Mouse (Mus musculus) splenic B cell, adult 2 months (primary cell): ENCODE measurements around the gene Parp2.
"Not testable (repeated sequence)": the region's sequence is repeated elsewhere in the genome, so short reads cannot be mapped to it uniquely, and the experiment has no call there.

Experiments
- DNase-seq: peaks from one replicate; pipeline ENCODE4 v3.0.0-alpha.2; 2011; ENCODE audit warnings: low read depth, low spot score
- H3K27me3 ChIP-seq: 2 replicates; pipeline ENCODE4 v1.6.1; 2012; ENCODE audit warnings: mild to moderate bottlenecking, low read length, moderate library complexity, mixed read lengths; ENCODE audit not compliant: control insufficient read depth, poor library complexity, insufficient read depth, severe bottlenecking
- H3K36me3 ChIP-seq: 2 replicates; pipeline ENCODE4 v1.6.1; 2012; ENCODE audit warnings: mild to moderate bottlenecking, low read length, moderate library complexity, mixed read lengths; ENCODE audit not compliant: control insufficient read depth, poor library complexity, insufficient read depth, severe bottlenecking

The Parp2 gene

GRCm38 (mm10) chr14:50802843-50803562 lies 4.6 kb upstream of the Parp2 start:
- H3K36me3 ChIP-seq, result no peaks in the 10 kb centered on the region
- peak; percentile 51 for DNase-seq
- no peaks in the 10 kb centered on the region for H3K27me3 ChIP-seq

DNA sequence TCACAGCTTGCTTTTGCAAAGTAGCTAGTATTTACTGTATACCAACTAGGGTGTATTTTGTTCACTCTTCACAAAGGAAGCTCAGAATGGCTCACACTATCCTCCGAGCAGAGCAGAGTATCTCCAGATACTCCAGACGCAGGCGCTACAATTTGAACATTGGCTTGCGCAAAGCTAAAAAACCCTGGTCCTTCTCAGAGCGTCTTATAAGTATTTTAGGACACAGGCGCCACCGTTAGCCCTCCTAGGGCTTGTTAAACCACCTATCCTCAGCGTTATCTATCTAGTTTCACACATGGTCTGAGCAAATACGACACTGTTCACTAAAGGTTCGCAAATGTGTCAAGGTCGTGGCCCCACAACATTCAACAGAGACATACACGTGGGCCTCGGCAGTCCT lies 3.0 kb upstream of the Parp2 start:
- DNase-seq, result no peak
- H3K27me3 ChIP-seq, result no peaks in the 10 kb centered on the region
- H3K36me3 ChIP-seq, result no peaks in the 10 kb centered on the region

DNA sequence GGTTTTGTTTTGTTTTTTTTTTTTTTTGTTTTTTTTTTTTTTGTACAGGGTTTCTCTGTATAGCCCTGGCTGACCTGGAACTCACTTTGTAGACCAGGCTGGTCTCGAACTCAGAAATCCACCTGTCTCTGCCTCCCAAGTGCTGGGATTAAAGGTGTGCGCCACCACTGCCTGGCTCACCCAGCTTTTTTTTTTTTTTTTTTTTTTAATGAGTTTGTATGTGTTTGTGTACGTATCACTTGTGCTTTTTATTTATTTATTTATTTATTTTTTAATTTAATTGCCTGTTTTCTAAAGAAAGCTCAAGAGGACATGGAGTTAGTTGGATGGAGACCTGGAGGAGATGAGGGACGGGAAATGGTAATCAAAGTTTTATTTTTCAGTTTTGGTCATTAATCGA lies 1.2 kb upstream of the Parp2 start:
- not testable (repeated sequence) for H3K36me3 ChIP-seq, H3K27me3 ChIP-seq, DNase-seq

DNA sequence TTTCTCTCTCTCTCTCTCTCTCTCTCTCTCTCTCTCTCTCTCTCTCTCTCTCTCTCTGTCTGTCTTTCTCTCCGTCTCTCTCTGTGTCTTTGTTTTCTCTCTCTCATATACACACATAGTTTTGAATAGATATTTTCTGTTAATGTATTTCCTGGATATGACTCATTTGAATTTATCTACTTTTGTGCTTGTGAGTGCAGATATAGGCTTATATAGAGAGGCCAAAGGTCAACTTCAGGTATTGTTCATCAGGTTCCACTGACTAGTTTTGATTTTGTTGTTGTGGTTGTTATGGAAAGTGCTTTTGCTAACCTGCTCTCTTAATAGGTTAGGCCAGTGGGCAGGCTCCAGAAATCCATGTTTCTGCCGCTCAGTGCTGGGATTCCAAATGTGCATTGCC lies 5.4 kb downstream of the Parp2 start:
- peaks cover 17% of the 10 kb centered on the region for H3K36me3 ChIP-seq
- no peak for DNase-seq
- no peaks in the 10 kb centered on the region for H3K27me3 ChIP-seq

DNA sequence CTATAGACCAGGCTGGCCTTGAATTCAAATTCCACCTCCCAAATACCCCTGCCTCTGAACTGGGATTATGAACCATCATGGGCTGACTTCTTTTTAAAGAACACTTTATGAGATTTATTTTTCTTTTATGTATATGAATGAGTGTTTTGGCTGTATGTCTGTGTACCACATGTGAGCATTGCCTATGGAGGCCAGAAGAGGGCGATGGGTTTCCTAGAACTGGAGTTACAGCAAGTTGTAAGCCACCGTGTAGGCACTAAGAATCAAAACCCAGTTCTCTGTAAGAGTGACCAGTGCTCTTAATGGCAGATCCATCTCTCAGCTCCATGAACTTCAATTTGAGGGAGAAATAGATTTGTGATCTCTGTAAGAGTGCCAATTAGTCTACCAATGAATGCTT lies 15.6 kb downstream of the Parp2 start:
- peak; percentile 48 for DNase-seq

DNA sequence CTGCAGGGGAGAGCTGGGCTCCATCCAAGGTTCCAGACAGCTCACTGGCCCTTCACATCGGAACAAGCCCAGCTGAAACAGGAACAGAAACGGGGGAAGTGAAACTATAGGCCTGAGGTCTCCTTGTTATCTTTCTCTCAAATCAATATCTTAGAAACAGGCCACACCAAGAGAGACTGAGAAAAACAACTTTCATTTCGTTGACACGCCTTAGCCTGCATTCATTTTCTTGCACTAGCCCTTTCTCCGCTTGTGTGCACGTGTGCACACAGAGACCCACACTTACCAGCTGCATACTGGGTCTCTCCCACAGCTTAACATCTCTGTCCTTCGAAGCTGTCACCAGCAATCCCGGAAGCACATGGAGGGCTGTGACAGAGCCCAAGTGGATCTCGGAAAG lies 16.6 kb downstream of the Parp2 start:
- no peaks in the 10 kb centered on the region for H3K27me3 ChIP-seq
- peaks cover 11% of the 10 kb centered on the region for H3K36me3 ChIP-seq
- DNase-seq, result peak; percentile 83

More for the DNA sequence above, 15.6 kb downstream of the Parp2 start:
- H3K27me3 ChIP-seq, result no peaks in the 10 kb centered on the region
- peaks cover 13% of the 10 kb centered on the region for H3K36me3 ChIP-seq

DNA sequence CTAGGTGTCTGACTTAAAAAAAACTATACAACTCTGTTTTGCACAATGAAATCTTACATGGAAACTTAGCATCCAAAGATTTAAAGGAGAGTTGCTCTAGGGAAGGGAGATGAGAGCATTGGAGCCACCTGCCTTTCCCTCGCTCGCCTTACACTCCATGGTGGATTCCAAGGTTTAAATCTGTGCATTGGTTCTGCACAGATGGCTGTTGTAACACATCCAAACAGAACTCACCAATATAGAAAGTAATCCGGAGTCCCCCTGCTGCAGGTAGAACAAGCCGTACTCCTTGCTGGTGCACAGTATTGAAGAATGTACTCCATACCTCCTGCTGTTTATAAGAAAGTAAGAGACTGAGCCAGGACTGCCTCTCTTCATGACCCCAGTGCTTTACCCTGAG lies 18.9 kb downstream of the Parp2 start:
- Histone ChIP-seq H3K36me3 (peaks cover 4% of the 10 kb centered on the region; the same call in 1 of the 2 replicates), H3K27me3 (no peaks in the 10 kb centered on the region)
- no peak for DNase-seq

DNA sequence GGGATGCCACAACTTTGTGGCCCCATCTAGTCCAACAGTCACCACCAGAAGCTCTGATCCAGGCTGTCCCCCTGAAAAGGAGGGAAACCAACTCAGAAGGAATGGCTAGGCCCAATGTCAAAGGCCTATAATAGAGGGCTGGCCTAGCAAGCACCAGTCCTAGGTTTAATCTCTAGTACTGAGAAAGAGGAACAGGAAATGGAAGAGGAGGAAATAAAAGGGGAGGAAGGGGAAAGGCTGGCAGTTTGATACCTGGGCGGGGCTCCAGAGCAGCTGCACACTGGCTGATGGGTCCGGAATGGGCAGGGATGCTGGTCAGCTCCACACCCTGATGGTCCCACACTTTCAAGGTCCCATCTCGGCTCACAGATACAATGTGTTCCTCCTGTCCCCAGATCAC lies 22.2 kb downstream of the Parp2 start:
- Histone ChIP-seq H3K27me3 (no peaks in the 10 kb centered on the region), H3K36me3 (no peaks in the 10 kb centered on the region; the same call in 1 of the 2 replicates)
- no peak for DNase-seq

- Histone ChIP-seq H3K36me3 (peaks cover 6% of the 10 kb centered on the region; the same call in 1 of the 2 replicates), H3K27me3 (no peaks in the 10 kb centered on the region)
- DNase-seq, result peak; percentile 64
Observed at GRCm38 (mm10) chr14:50833964-50834363, 26.3 kb downstream of the Parp2 start.

DNA sequence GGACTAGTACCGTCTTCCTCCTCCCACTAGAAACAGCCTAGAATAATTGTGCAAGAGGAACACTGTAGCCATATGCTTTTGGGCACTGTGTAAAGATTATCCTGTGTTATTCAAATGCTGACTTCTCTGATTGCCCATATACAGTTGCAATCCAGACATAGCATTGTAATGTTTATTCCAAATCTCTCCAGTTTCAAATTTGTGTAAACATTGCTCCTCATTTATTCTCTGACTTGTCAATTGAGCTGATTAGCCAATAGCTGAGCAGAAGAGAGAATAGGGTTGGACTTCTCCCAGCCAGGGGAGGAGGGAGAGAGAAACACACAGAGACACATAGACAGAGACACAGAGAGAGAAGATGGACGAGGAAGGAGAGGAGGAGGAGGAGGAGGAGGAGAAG lies 26.8 kb downstream of the Parp2 start:
- Histone ChIP-seq H3K27me3 (no peaks in the 10 kb centered on the region), H3K36me3 (peaks cover 11% of the 10 kb centered on the region; the same call in 1 of the 2 replicates)
- no peak for DNase-seq

GRCm38 (mm10) chr14:50837236-50837635 lies 29.6 kb downstream of the Parp2 start:
- Histone ChIP-seq H3K36me3 (peaks cover 11% of the 10 kb centered on the region; the same call in 1 of the 2 replicates), H3K27me3 (no peaks in the 10 kb centered on the region)
- DNase-seq, result no peak

DNA sequence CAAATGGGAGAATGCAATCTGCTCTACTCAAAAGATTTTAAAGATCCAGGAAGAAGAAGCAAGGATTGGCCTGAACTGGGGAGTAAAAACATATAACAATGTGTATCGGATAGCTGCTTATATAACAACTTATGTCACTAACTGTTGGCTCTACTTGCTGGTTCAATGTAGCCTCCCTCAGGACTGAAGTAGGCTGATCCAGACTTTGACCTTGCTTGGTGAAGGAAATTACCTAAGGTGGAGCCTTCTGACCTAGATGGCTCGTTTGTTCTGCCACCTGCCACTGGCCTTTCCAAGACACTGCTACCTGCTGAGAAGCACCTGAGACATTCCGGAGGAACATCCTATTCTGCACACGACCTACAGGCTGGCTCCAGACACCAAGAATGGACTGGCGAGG lies 48.1 kb downstream of the Parp2 start:
- DNase-seq, result no peak
- H3K36me3 ChIP-seq, result peaks cover 20% of the 10 kb centered on the region
- H3K27me3 ChIP-seq, result no peaks in the 10 kb centered on the region

GRCm38 (mm10) chr14:50862641-50863040 lies 55.0 kb downstream of the Parp2 start:
- no peaks in the 10 kb centered on the region for H3K27me3 ChIP-seq
- H3K36me3 ChIP-seq, result peaks cover 12% of the 10 kb centered on the region
- no peak for DNase-seq

DNA sequence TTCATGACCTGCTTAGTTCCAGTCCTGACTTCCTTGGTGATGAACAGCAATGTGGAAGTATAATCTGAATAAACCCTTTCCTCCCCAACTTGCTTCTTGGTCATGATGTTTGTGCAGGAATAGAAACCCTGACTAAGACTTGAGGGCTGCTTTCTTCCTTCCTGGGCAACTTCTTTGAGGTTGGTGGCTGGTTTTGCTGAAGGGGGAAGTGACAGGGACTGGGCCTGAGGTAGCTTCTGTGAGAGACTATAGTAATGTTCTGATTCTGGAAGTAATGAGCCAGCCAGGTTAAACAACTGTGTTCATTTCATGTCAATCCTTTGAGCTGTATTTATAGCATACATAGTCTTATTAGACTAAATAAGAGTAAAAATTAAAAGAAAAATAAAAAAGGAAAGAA lies 57.4 kb downstream of the Parp2 start:
- not testable (repeated sequence) for DNase-seq, H3K27me3 ChIP-seq
- H3K36me3 ChIP-seq, result peaks cover 11% of the 10 kb centered on the region

DNA sequence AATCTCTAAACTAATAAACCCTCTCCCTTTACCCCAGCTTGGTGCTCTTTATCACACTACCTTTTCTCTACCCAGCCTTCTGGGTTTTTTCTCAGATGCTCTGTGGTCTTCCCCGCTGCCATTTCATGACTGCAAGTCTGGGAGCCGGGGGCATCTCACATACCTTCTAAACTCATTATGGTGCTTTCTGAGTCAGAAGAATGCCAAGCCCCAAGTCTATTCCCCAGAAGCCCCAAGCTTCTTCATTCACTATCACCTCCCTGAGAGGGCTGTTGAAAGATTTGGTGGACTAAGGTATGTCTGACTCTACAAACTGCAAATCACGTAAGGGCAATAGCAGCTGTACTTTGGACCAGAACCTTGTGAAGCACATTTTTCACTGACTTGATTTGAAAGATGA lies 59.3 kb downstream of the Parp2 start:
- no peaks in the 10 kb centered on the region for H3K27me3 ChIP-seq
- DNase-seq, result no peak
- peaks cover 6% of the 10 kb centered on the region for H3K36me3 ChIP-seq

DNA sequence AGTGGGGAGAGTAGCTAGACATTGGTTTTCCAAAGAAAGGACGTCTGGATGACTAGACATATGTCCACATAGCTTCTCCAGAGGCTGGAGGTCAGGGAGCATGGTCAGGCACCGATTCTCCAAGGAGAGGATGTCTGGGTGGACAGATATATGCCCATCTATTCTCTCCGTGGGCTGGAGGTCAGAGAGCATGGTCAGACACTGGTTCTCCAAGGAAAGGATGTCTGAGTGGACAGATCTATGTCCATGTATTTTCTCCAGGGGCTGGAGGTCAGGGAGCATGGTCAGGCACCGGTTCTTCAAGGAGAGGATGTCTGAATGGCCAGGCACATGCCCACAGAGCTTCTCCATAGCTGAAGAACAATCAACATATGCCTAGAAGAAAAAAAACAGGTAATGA lies 60.6 kb downstream of the Parp2 start:
- no peak for DNase-seq
- Histone ChIP-seq H3K36me3 (peaks cover 3% of the 10 kb centered on the region), H3K27me3 (no peaks in the 10 kb centered on the region)
